20 mouse cellular contexts compared by ENCODE assay signal in genomic region chr10:76874879-76875278, GRCm38 (mm10).
A peak's percentile ranks its signal among the peaks of the same experiment; 100 is the strongest.
DNase-seq lines count a peak whose midpoint lies in the region; ATAC-seq and TF ChIP-seq lines count a peak whose summit lies in the region.
"Had no signal": no experiment of that assay in that cellular context is flagged by ENCODE, and none has a peak within 500 bp of the region (broad histone marks: within the 10 kb centered on the region; RNA-seq: fewer than 3 reads in every experiment).

No protein-coding gene starts in this region.

- no peak for TF ChIP-seq POLR2A in cerebellum, adult 2 months (IDR thresholded peaks at IDR 0.05; ENCODE audit: borderline replicate concordance, insufficient read depth, low read length)
- TF ChIP-seq POLR2A in liver, adult 2 months (IDR thresholded peaks at IDR 0.05; ENCODE audit: extremely low read depth, insufficient read depth, low read length): no peak
- TF ChIP-seq POLR2A in testis, adult 2 months (IDR thresholded peaks at IDR 0.05; ENCODE audit: control insufficient read depth, low read depth, low read length): no peak

- no peaks in the 10 kb centered on the region for H3K27me3 ChIP-seq in cerebellum, adult 2 months (ENCODE audit: control insufficient read depth, insufficient read depth, low read length)
- H3K27me3 ChIP-seq in intestine, embryonic 16.5 days (replicated peaks; ENCODE audit: control insufficient read depth, insufficient read depth, low read length): no peaks in the 10 kb centered on the region
- no peaks in the 10 kb centered on the region for H3K27me3 ChIP-seq in intestine, embryonic 15.5 days (replicated peaks)
- no peaks in the 10 kb centered on the region for H3K27me3 ChIP-seq in liver, adult 2 months (ENCODE audit: control insufficient read depth, insufficient read depth, low read length)
- no peaks in the 10 kb centered on the region for H3K27me3 ChIP-seq in liver, embryonic 11.5 days (replicated peaks; ENCODE audit: control insufficient read depth, insufficient read depth, low read length)
- H3K27me3 ChIP-seq in testis, adult 2 months (ENCODE audit: control insufficient read depth, insufficient read depth, low read length): no peaks in the 10 kb centered on the region
- H3K27me3 ChIP-seq: embryonic facial prominence, embryonic 15.5 days; forebrain, embryonic 15.5 days; heart, embryonic 15.5 days; hindbrain, embryonic 13.5 days had no signal

- H3K36me3 ChIP-seq in intestine, embryonic 16.5 days (ENCODE audit: control insufficient read depth, insufficient read depth, low read length): no peaks in the 10 kb centered on the region
- H3K36me3 ChIP-seq in intestine, embryonic 15.5 days: no peaks in the 10 kb centered on the region
- H3K36me3 ChIP-seq in liver, adult 2 months (ENCODE audit: control insufficient read depth, insufficient read depth, low read length): no peaks in the 10 kb centered on the region
- H3K36me3 ChIP-seq in liver, embryonic 11.5 days (ENCODE audit: control insufficient read depth, insufficient read depth, low read length): no peaks in the 10 kb centered on the region
- H3K36me3 ChIP-seq in testis, adult 2 months (ENCODE audit: control insufficient read depth, insufficient read depth, low read length): no peaks in the 10 kb centered on the region
- H3K36me3 ChIP-seq: embryonic facial prominence, embryonic 15.5 days; forebrain, embryonic 10.5 days; forebrain, embryonic 15.5 days; heart, embryonic 15.5 days; hindbrain, embryonic 13.5 days had no signal

- H3K79me2 ChIP-seq in liver, adult 2 months (ENCODE audit: control insufficient read depth, insufficient read depth, low read length): no peaks in the 10 kb centered on the region

- DNase-seq in cerebellum, adult 2 months: peak in 1 of 2 experiments; percentile 36
- no peak for DNase-seq in cerebellum, adult 8-10 months
- DNase-seq in liver, adult 2 months (ENCODE audit: extremely low read depth, low read depth, low spot score): peak; percentile 12
- no peak for DNase-seq in liver, embryonic 11.5 days (ENCODE audit: low spot score)
- no peak for DNase-seq in testis, postnatal 10 days (ENCODE audit: low spot score)
- DNase-seq: adrenal gland, postnatal 10 days; embryo, embryonic 11 days; gastrocnemius, postnatal 36 days; heart, adult 2 months; heart, postnatal 14 days had no signal

- H3K4me3 ChIP-seq in cerebellum, adult 2 months (replicated peaks; ENCODE audit: insufficient read depth, low read depth, low read length): no peak overlapping the region
- no peak overlapping the region for H3K4me3 ChIP-seq in intestine, embryonic 16.5 days (ENCODE audit: low read length)
- no peak overlapping the region for H3K4me3 ChIP-seq in intestine, embryonic 15.5 days (replicated peaks)
- H3K4me3 ChIP-seq in liver, adult 2 months (ENCODE audit: insufficient read depth, low read depth, low read length): no peak overlapping the region
- H3K4me3 ChIP-seq in liver, embryonic 11.5 days (ENCODE audit: low read depth, low read length): no peak overlapping the region
- peak overlapping the region; percentile 68 for H3K4me3 ChIP-seq in testis, adult 2 months (ENCODE audit: control insufficient read depth, low read depth, low read length)
- H3K4me3 ChIP-seq: embryonic facial prominence, embryonic 15.5 days; erythroblast, embryonic 14.5 days; forebrain, embryonic 10.5 days; forebrain, embryonic 15.5 days; heart, adult 2 months; heart, embryonic 15.5 days; hindbrain, embryonic 13.5 days had no signal

- no peak overlapping the region for H3K9ac ChIP-seq in intestine, embryonic 16.5 days (ENCODE audit: low read depth, low read length)
- no peak overlapping the region for H3K9ac ChIP-seq in intestine, embryonic 15.5 days
- no peak overlapping the region for H3K9ac ChIP-seq in liver, adult 2 months (ENCODE audit: low read depth, low read length)
- no peak overlapping the region for H3K9ac ChIP-seq in liver, embryonic 11.5 days (ENCODE audit: low read depth, low read length)
- H3K9ac ChIP-seq: embryonic facial prominence, embryonic 15.5 days; forebrain, embryonic 15.5 days; heart, embryonic 15.5 days; hindbrain, embryonic 13.5 days had no signal

- no peak overlapping the region for H3K4me2 ChIP-seq in intestine, embryonic 16.5 days (ENCODE audit: low read depth, low read length)
- H3K4me2 ChIP-seq in intestine, embryonic 15.5 days (replicated peaks): no peak overlapping the region
- H3K4me2 ChIP-seq in liver, embryonic 11.5 days: no peak overlapping the region
- H3K4me2 ChIP-seq: embryonic facial prominence, embryonic 15.5 days; forebrain, embryonic 15.5 days; heart, embryonic 11.5 days; heart, embryonic 15.5 days; hindbrain, embryonic 13.5 days had no signal

- peaks cover 39% of the 10 kb centered on the region for H3K4me1 ChIP-seq in cerebellum, adult 2 months (ENCODE audit: control insufficient read depth, insufficient read depth, low read length)
- H3K4me1 ChIP-seq in intestine, embryonic 16.5 days (ENCODE audit: control insufficient read depth, insufficient read depth, low read length): peaks cover 9% of the 10 kb centered on the region; the same call in 1 of the 2 replicates
- H3K4me1 ChIP-seq in intestine, embryonic 15.5 days (replicated peaks): peaks cover 16% of the 10 kb centered on the region; the same call in 1 of the 2 replicates
- H3K4me1 ChIP-seq in liver, adult 2 months (ENCODE audit: control insufficient read depth, insufficient read depth, low read length): peaks cover 3% of the 10 kb centered on the region
- H3K4me1 ChIP-seq in liver, embryonic 11.5 days (replicated peaks; ENCODE audit: control insufficient read depth, insufficient read depth, low read length): no peaks in the 10 kb centered on the region
- no peaks in the 10 kb centered on the region for H3K4me1 ChIP-seq in testis, adult 2 months (ENCODE audit: control insufficient read depth, insufficient read depth, low read length)
- H3K4me1 ChIP-seq: embryonic facial prominence, embryonic 15.5 days; forebrain, embryonic 15.5 days had no signal

- H3K27ac ChIP-seq in cerebellum, adult 2 months (ENCODE audit: insufficient read depth, low read length): peak overlapping the region; percentile 97
- H3K27ac ChIP-seq in intestine, embryonic 16.5 days (ENCODE audit: low read length): peak overlapping the region; percentile 16; the same call in 1 of the 2 replicates
- no peak overlapping the region for H3K27ac ChIP-seq in intestine, embryonic 15.5 days
- no peak overlapping the region for H3K27ac ChIP-seq in liver, adult 2 months (replicated peaks; ENCODE audit: insufficient read depth, low read depth, low read length)
- no peak overlapping the region for H3K27ac ChIP-seq in liver, embryonic 11.5 days (ENCODE audit: low read depth, low read length)
- no peak overlapping the region for H3K27ac ChIP-seq in testis, adult 2 months (ENCODE audit: control insufficient read depth, insufficient read depth, low read depth, low read length)
- H3K27ac ChIP-seq: embryonic facial prominence, embryonic 15.5 days; forebrain, embryonic 10.5 days; forebrain, embryonic 15.5 days; heart, adult 2 months; heart, embryonic 15.5 days had no signal

- ATAC-seq in intestine, embryonic 16.5 days: 0 out of 2 replicates have a peak, but pooled peaks have one; percentile 16
- no peak for ATAC-seq in intestine, embryonic 15.5 days
- ATAC-seq in liver, embryonic 11.5 days (replicated peaks; ENCODE audit: low FRiP score): no peak
- ATAC-seq: forebrain, embryonic 15.5 days had no signal

- no peaks in the 10 kb centered on the region for H3K9me3 ChIP-seq in intestine, embryonic 16.5 days (ENCODE audit: control insufficient read depth, low read length)
- no peaks in the 10 kb centered on the region for H3K9me3 ChIP-seq in intestine, embryonic 15.5 days
- H3K9me3 ChIP-seq in liver, embryonic 11.5 days (ENCODE audit: control insufficient read depth, low read length): no peaks in the 10 kb centered on the region
- H3K9me3 ChIP-seq: embryonic facial prominence, embryonic 15.5 days; forebrain, embryonic 10.5 days; forebrain, embryonic 15.5 days; heart, embryonic 15.5 days; hindbrain, embryonic 13.5 days had no signal

- 62% methylated on average over 5 of the region's 5 CpGs for WGBS in cerebellum, adult 2 months
- 80% methylated on average over 5 of the region's 5 CpGs for WGBS in intestine, embryonic 16.5 days
- WGBS in intestine, embryonic 15.5 days: 76% methylated on average over 5 of the region's 5 CpGs
- 47% methylated on average over 5 of the region's 5 CpGs for WGBS in liver, adult 2 months
- 80% methylated on average over 5 of the region's 5 CpGs for WGBS in liver, embryonic 11.5 days

- no peak for TF ChIP-seq CTCF in cerebellum, adult 2 months (IDR thresholded peaks at IDR 0.05; ENCODE audit: borderline replicate concordance, insufficient read depth, low read depth, low read length)
- TF ChIP-seq CTCF in liver, adult 2 months (IDR thresholded peaks at IDR 0.05; ENCODE audit: low read depth, low read length): no peak
- TF ChIP-seq CTCF in testis, adult 2 months (IDR thresholded peaks at IDR 0.05; ENCODE audit: control insufficient read depth, insufficient read depth, insufficient replicate concordance, low read depth, low read length): no peak

Comparison
In these comparisons a context has a peak if more than half of its experiments do, and no peak if none do; other contexts are left out.
1. H3K27ac ChIP-seq: peak in cerebellum, adult 2 months (single experiment) and intestine, embryonic 16.5 days (single experiment); none in intestine, embryonic 15.5 days (single experiment), liver, adult 2 months (single experiment), liver, embryonic 11.5 days (single experiment) and testis, adult 2 months (single experiment).